In the genomic region with DNA sequence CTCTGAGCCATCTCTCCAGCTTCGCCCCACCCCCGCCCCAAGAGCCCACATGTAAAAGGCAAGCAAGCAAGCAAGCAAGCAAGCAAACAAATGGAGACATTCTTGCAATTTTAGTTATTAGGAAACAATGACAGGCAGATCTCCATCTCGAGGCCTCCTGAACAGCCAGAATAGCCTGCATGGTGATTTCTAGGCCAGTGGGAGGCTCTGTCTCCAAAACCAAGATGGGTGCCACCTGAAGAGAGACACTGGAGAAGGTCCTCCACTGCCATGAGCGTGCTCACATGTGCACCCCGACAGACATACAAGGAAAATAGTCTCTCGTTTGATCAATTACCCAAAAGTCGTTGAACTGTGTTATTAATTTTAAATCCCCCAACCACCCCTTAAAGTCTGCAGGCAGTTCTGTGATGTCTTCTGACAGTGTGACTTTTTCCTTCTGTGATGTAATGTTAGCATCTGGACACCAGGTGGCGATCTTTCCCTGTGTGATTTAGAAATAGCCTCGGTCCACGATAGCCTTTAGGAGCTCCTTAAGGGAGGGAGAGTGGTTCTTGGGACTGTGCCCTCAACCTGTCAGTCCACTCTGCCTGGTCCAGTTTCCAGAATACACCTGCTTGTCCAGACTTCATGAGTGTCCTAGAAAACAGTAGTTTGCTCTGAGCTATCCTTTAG, we compare ENCODE assay signal across 9 mouse cellular contexts. TPM values are rescaled to one million over a fixed set of nuclear protein-coding genes. Genes with fewer than 3 reads are reported as not detected.
DNase-seq lines count a peak whose midpoint lies in the region; ATAC-seq and TF ChIP-seq lines count a peak whose summit lies in the region.
"Had no signal": no experiment of that assay in that cellular context is flagged by ENCODE, and none has a peak within 500 bp of the region (broad histone marks: within the 10 kb centered on the region; RNA-seq: fewer than 3 reads in every experiment).

No protein-coding gene starts in this region.

- no peaks in the 10 kb centered on the region for H3K4me1 ChIP-seq in hindbrain, embryonic 11.5 days (replicated peaks; ENCODE audit: control insufficient read depth, insufficient read depth, low read length)

- peak; percentile 70 for TF ChIP-seq CTCF in gastrocnemius, adult 2 months (IDR thresholded peaks at IDR 0.05)

- H3K4me2 ChIP-seq in hindbrain, embryonic 11.5 days (replicated peaks; ENCODE audit: low read depth, low read length), result no peak overlapping the region
- H3K4me2 ChIP-seq: lung, embryonic 15.5 days had no signal

- intact Hi-C loops in gastrocnemius, adult 2 months (cut with DNase I), result loop anchor here (1.0 kb wide), 2 partner anchors 124 to 197 kb away; no protein-coding TSS in a partner anchor
- intact Hi-C loops in gastrocnemius, postnatal 36 days (cut with DNase I), result loop anchor here (1.0 to 2.0 kb wide), 3 partner anchors 123 to 357 kb away; no protein-coding TSS in a partner anchor

- 22% methylated on average over 10 of the region's 10 CpGs for WGBS in hindbrain, embryonic 11.5 days

- no peaks in the 10 kb centered on the region for H3K36me3 ChIP-seq in hindbrain, embryonic 11.5 days (ENCODE audit: control insufficient read depth, insufficient read depth, low read length)
- H3K36me3 ChIP-seq: lung, embryonic 15.5 days had no signal

- no peak overlapping the region for H3K27ac ChIP-seq in gastrocnemius, adult 2 months
- no peak overlapping the region for H3K27ac ChIP-seq in hindbrain, embryonic 11.5 days (ENCODE audit: low read depth, low read length)
- H3K27ac ChIP-seq: lung, embryonic 15.5 days had no signal

- H3K27me3 ChIP-seq in hindbrain, embryonic 11.5 days (ENCODE audit: control insufficient read depth, insufficient read depth, low read length), result no peaks in the 10 kb centered on the region; the same call in 1 of the 2 replicates
- H3K27me3 ChIP-seq: lung, embryonic 15.5 days had no signal

- peak; percentile 52; the same call in 1 of the 2 replicates for ATAC-seq in hindbrain, embryonic 11.5 days (ENCODE audit: low FRiP score)
- ATAC-seq in megakaryocyte-erythroid progenitor cell, adult 5-6 weeks (replicated peaks; ENCODE audit: low FRiP score, low TSS enrichment, poor library complexity, severe bottlenecking), result peak; percentile 78

- no peak overlapping the region for H3K9ac ChIP-seq in hindbrain, embryonic 11.5 days (ENCODE audit: low read depth, low read length)
- H3K9ac ChIP-seq: lung, embryonic 15.5 days had no signal

- peak; percentile 60 for DNase-seq in gastrocnemius, adult 2 months
- DNase-seq in gastrocnemius, postnatal 36 days, result no peak
- peak; percentile 67 for DNase-seq in adrenal gland, postnatal 10 days
- DNase-seq in embryo, embryonic 9.5 days (ENCODE audit: extremely low spot score), result peak; percentile 75
- peak; percentile 85 for DNase-seq in hindbrain, embryonic 11.5 days (ENCODE audit: low spot score)
- peak; percentile 75 to 77 for DNase-seq in layer of hippocampus, postnatal 10 days (ENCODE audit: low spot score in 2 of 2)
- DNase-seq in right cerebral cortex, postnatal 25 days, result peak; percentile 42

- H3K9me3 ChIP-seq in hindbrain, embryonic 11.5 days (ENCODE audit: control insufficient read depth, low read length), result no peaks in the 10 kb centered on the region
- H3K9me3 ChIP-seq: lung, embryonic 15.5 days had no signal

- no peak overlapping the region for H3K4me3 ChIP-seq in gastrocnemius, adult 2 months
- no peak overlapping the region for H3K4me3 ChIP-seq in hindbrain, embryonic 11.5 days (ENCODE audit: low read depth, low read length)
- H3K4me3 ChIP-seq: lung, embryonic 15.5 days had no signal

RNA-seq across cellular contexts. Expression of a gene that starts 6.1 kb away (rescaled TPM):
- total RNA-seq in gastrocnemius, adult 2 months (2021), result 10 to 100 TPM; 17.1 to 22.8 TPM
- total RNA-seq in gastrocnemius, postnatal 36 days (2021), result 10 to 100 TPM; 13.6 to 14.5 TPM
- total RNA-seq in adrenal gland, postnatal 10 days (2021), result 10 to 100 TPM; 22.5 to 31.4 TPM
- 26.8 and 28.4 TPM in 2 replicates for polyA plus RNA-seq in hindbrain, embryonic 11.5 days (2014; fragmentation: Nextera tagmentation; extraction: Ambion mirVana)
- 10 to 100 TPM; 70.9 to 80.0 TPM for total RNA-seq in layer of hippocampus, postnatal 10 days (2021)
- total RNA-seq in megakaryocyte-erythroid progenitor cell, adult 5-6 weeks (2014; fragmentation: Nextera tagmentation), result 34.9 and 41.7 TPM in 2 replicates
- total RNA-seq in megakaryocyte-erythroid progenitor cell, adult 5-6 weeks (2017), result 34.6 and 44.0 TPM in 2 replicates

Comparison
In these comparisons a context has a peak if more than half of its experiments do, and no peak if none do; other contexts are left out.
1. DNase-seq: peak in gastrocnemius, adult 2 months (single experiment), adrenal gland, postnatal 10 days (single experiment), embryo, embryonic 9.5 days (single experiment), hindbrain, embryonic 11.5 days (single experiment), layer of hippocampus, postnatal 10 days (2 of 2) and right cerebral cortex, postnatal 25 days (single experiment); none in gastrocnemius, postnatal 36 days (0 of 2).